Mouse (Mus musculus): Measurements from ENCODE around the gene Gm4707.
"Not testable (repeated sequence)": the region's sequence is repeated elsewhere in the genome, so short reads cannot be mapped to it uniquely, and the experiment has no call there.

GRCm38 (mm10) chr17:71457361-71457760 is 2.4 kb downstream of the Gm4707 start:
- not testable (repeated sequence) for TF ChIP-seq CTCF (IDR thresholded peaks at IDR 0.05; ENCODE audit: low read depth, low read length); POLR2A (IDR thresholded peaks at IDR 0.05; ENCODE audit: insufficient read depth, low read length); EP300 (IDR thresholded peaks at IDR 0.05; ENCODE audit: insufficient read depth, low read depth, low read length)
